In the genomic region with DNA sequence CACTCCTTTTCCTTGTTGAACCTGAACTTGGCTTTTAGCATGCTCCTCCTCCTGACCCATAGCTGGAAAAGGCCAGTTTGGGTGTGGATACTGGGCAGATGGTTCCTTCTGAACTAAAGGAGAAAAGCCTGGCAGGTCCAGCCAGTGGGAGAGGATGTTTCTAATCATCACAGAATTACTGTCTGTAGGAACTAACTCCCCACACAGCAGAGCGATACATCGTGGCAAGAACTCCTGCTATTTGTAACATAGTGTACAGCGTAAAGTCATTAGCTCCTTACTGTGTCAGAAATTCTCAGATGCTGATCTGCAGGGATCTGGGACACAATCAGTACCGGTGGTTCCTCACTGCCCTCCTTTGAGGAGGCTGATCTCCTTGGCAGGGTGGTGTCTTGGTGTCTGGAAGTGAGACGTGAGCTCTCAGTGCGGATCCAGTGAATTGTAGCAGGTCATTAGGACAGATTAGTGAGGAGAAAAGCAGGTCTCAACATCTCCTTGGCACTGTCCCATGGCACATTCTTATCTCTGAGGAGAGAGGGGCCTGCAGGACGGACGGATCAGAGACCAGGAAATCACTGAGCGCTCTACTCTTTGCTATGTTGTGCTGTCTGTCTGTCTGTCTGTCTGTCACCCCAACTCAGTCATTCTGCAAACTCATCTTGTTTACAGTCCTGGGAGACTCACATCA, we compare ENCODE assay signal across 12 mouse cellular contexts. TPM values are rescaled to one million over a fixed set of nuclear protein-coding genes. Genes with fewer than 3 reads are reported as not detected.
DNase-seq lines count a peak whose midpoint lies in the region; ATAC-seq lines count a peak whose summit lies in the region.
"Had no signal": no experiment of that assay in that cellular context is flagged by ENCODE, and none has a peak within 500 bp of the region (broad histone marks: within the 10 kb centered on the region; RNA-seq: fewer than 3 reads in every experiment).

No protein-coding gene starts in this region.

- peak overlapping the region; percentile 97 for H3K4me2 ChIP-seq in lung, embryonic 15.5 days
- H3K4me2 ChIP-seq in forebrain, embryonic 14.5 days (ENCODE audit: low read length) = peak overlapping the region; percentile 77
- peak overlapping the region; percentile 74 for H3K4me2 ChIP-seq in neural tube, embryonic 13.5 days

- ATAC-seq in lung, embryonic 15.5 days (ENCODE audit: borderline replicate concordance, extremely low read depth, low FRiP score, low TSS enrichment) = no peak
- no peak for ATAC-seq in forebrain, embryonic 14.5 days
- ATAC-seq in neural tube, embryonic 13.5 days (ENCODE audit: low read depth) = no peak

- H3K4me1 ChIP-seq in lung, embryonic 15.5 days = peaks cover 67% of the 10 kb centered on the region
- H3K4me1 ChIP-seq in forebrain, embryonic 14.5 days (ENCODE audit: control insufficient read depth, insufficient read depth, low read length) = peaks cover 16% of the 10 kb centered on the region
- peaks cover 47% of the 10 kb centered on the region for H3K4me1 ChIP-seq in limb, embryonic 10.5 days
- H3K4me1 ChIP-seq in neural tube, embryonic 13.5 days (replicated peaks) = peaks cover 34% of the 10 kb centered on the region

- H3K36me3 ChIP-seq in lung, embryonic 15.5 days = no peaks in the 10 kb centered on the region
- no peaks in the 10 kb centered on the region for H3K36me3 ChIP-seq in forebrain, embryonic 14.5 days (ENCODE audit: control insufficient read depth, insufficient read depth, low read length)
- peaks cover 21% of the 10 kb centered on the region for H3K36me3 ChIP-seq in limb, embryonic 10.5 days
- no peaks in the 10 kb centered on the region for H3K36me3 ChIP-seq in neural tube, embryonic 13.5 days

- H3K27ac ChIP-seq in lung, embryonic 15.5 days = no peak overlapping the region
- H3K27ac ChIP-seq in forebrain, embryonic 14.5 days (ENCODE audit: low read depth, low read length) = no peak overlapping the region
- no peak overlapping the region for H3K27ac ChIP-seq in limb, embryonic 10.5 days
- no peak overlapping the region for H3K27ac ChIP-seq in neural tube, embryonic 13.5 days (replicated peaks)

- H3K4me3 ChIP-seq in lung, embryonic 15.5 days = no peak overlapping the region
- H3K4me3 ChIP-seq in forebrain, embryonic 14.5 days (ENCODE audit: low read depth, low read length) = 0 out of 2 replicates have a peak overlapping the region, but pooled peaks have one; percentile 6
- H3K4me3 ChIP-seq in limb, embryonic 10.5 days = peak overlapping the region; percentile 9; the same call in 1 of the 2 replicates
- peak overlapping the region; percentile 70 for H3K4me3 ChIP-seq in neural tube, embryonic 13.5 days

- DNase-seq in lung, postnatal 10 days = no peak
- DNase-seq in forebrain, embryonic 14.5 days (ENCODE audit: low spot score) = no peak
- DNase-seq in limb, embryonic 10.5 days (ENCODE audit: low spot score) = no peak
- DNase-seq in cerebellum, adult 11-12 months = no peak
- no peak for DNase-seq in urinary bladder, postnatal 14 days (ENCODE audit: low spot score)
- DNase-seq in frontal cortex, postnatal 25 days (ENCODE audit: low spot score in 2 of 2) = no peak
- DNase-seq: cerebellum, postnatal 25 days; kidney, adult 18-20 months; lung, postnatal 14 days; right cerebral cortex, postnatal 25 days had no signal

- H3K27me3 ChIP-seq in lung, embryonic 15.5 days = no peaks in the 10 kb centered on the region
- H3K27me3 ChIP-seq in forebrain, embryonic 14.5 days (replicated peaks; ENCODE audit: control insufficient read depth, insufficient read depth, low read length) = no peaks in the 10 kb centered on the region
- H3K27me3 ChIP-seq in limb, embryonic 10.5 days (ENCODE audit: low read depth, poor library complexity, severe bottlenecking) = no peaks in the 10 kb centered on the region
- H3K27me3 ChIP-seq in neural tube, embryonic 13.5 days = peaks cover 8% of the 10 kb centered on the region; the same call in 1 of the 2 replicates

- H3K9ac ChIP-seq in lung, embryonic 15.5 days = no peak overlapping the region
- no peak overlapping the region; the same call in 1 of the 2 replicates for H3K9ac ChIP-seq in forebrain, embryonic 14.5 days (ENCODE audit: low read length)
- H3K9ac ChIP-seq in neural tube, embryonic 13.5 days = peak overlapping the region; percentile 38

- no peaks in the 10 kb centered on the region for H3K9me3 ChIP-seq in lung, embryonic 15.5 days
- no peaks in the 10 kb centered on the region for H3K9me3 ChIP-seq in forebrain, embryonic 14.5 days (replicated peaks; ENCODE audit: control insufficient read depth, low read length)
- no peaks in the 10 kb centered on the region for H3K9me3 ChIP-seq in limb, embryonic 10.5 days (replicated peaks)
- H3K9me3 ChIP-seq in neural tube, embryonic 13.5 days = no peaks in the 10 kb centered on the region

- WGBS in lung, embryonic 15.5 days = 53% methylated on average over 9 of the region's 9 CpGs
- 63% methylated on average over 9 of the region's 9 CpGs for WGBS in forebrain, embryonic 14.5 days
- WGBS in limb, embryonic 10.5 days = 80% methylated on average over 9 of the region's 9 CpGs
- WGBS in neural tube, embryonic 13.5 days = 81% methylated on average over 9 of the region's 9 CpGs

RNA-seq across cellular contexts. Expression of gene Eepd1, which starts 2.7 kb away (rescaled TPM):
- 10.6 and 10.9 TPM in 2 replicates for polyA plus RNA-seq in lung, embryonic 15.5 days (2015; fragmentation: Nextera tagmentation; extraction: Ambion mirVana)
- 9.7 and 11.6 TPM in 2 replicates for polyA plus RNA-seq in forebrain, embryonic 14.5 days (2014; fragmentation: Nextera tagmentation; extraction: Ambion mirVana)
- 19.2 and 22.9 TPM in 2 replicates for polyA plus RNA-seq in limb, embryonic 10.5 days (2016; fragmentation: Nextera tagmentation; extraction: Ambion mirVana)
- 19.2 and 27.3 TPM in 2 replicates for polyA plus RNA-seq in neural tube, embryonic 13.5 days (2015; fragmentation: Nextera tagmentation; extraction: Ambion mirVana)
